Mouse (Mus musculus): ENCODE data around the gene Mllt6. TPM values are rescaled to one million over a fixed set of nuclear protein-coding genes. Genes with fewer than 3 reads are reported as not detected.

Gene Mllt6
- 3.4 and 3.5 TPM in 2 replicates for polyA plus RNA-seq (2015; fragmentation: Nextera tagmentation; extraction: Ambion mirVana)

DNA sequence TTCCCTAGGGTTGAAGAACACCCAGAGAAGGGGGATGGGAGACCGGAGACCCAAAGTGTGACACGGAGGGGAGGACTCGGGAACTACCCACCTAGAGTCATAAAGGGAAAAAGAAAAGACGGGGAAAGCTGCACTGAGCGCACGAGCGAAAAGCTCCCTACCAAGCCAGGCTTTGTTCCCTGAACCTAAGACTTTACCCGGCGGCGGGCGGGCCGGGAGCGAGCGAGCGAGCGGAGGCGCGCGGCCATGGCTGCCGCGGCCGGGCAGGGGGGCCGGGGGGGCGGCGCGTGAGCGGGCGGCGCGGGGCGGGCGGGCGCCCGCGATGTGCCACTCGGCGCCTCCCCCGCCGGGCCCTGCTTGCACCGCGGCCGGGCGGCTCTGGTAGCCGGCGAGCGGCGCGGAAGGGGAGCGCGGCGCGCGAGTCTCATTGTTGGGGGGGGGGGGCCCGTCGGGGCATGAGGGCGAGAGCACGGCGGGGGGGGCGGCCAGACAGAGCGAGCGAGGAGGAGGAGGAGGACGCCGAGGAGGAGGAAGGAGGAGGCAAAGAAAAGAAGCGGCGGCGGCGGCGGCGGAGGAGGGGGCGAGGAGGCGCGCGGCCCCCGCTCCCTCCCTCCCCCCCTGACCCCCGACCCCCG lies at the start of gene Mllt6:
Gene Mllt6, plus strand, starts transcription at position 522 of the 635 bp plus-strand sequence.
- peak within 1 kb of the TSS; percentile 81 for H3K4me2 ChIP-seq
- H3K4me1 ChIP-seq (replicated peaks) = peaks cover 51% of the 10 kb centered on the region
- peak within 1 kb of the TSS; percentile 90 for H3K4me3 ChIP-seq
- peak within 1 kb of the TSS; percentile 72 for H3K9ac ChIP-seq
- peak within 1 kb of the TSS; percentile 83 for H3K27ac ChIP-seq (replicated peaks)
- WGBS = 0% methylated on average over 23 of the region's 76 CpGs
- peak; percentile 72 for ATAC-seq (ENCODE audit: low FRiP score, low read depth)
- H3K36me3 ChIP-seq = 0 out of 2 replicates have a peak, but pooled peaks cover 9% of the 10 kb centered on the region
- peaks cover 18% of the 10 kb centered on the region for H3K27me3 ChIP-seq
- no peaks in the 10 kb centered on the region for H3K9me3 ChIP-seq

DNA sequence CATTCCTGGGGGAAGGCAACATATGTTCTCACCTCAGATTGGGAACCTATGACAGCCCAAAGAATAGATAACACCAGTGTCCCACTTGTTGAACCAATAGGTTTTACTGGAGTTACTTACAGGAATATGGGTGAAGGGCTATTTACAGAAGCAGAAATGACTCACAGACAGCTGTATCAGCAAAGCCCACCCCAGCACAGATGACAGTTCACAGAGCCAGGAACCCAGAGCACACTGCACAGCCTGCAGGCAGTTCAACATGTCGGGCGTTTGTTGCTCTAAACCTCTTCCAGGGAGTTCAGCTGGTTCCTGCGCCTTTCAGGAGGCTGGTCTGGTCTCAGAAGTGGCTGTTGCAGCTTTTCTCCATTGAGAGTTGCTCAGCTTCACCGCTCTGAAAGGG lies 47.9 kb upstream of the Mllt6 start:
- Histone ChIP-seq H3K4me2 (no peak overlapping the region), H3K27ac (replicated peaks) (no peak overlapping the region), H3K9ac (no peak overlapping the region), H3K36me3 (no peaks in the 10 kb centered on the region), H3K27me3 (peaks cover 10% of the 10 kb centered on the region), H3K9me3 (no peaks in the 10 kb centered on the region), H3K4me3 (no peak overlapping the region), H3K4me1 (replicated peaks) (no peaks in the 10 kb centered on the region)
- ATAC-seq (ENCODE audit: low FRiP score, low read depth) = no peak
- WGBS = 73% methylated on average over 4 of the region's 4 CpGs

DNA sequence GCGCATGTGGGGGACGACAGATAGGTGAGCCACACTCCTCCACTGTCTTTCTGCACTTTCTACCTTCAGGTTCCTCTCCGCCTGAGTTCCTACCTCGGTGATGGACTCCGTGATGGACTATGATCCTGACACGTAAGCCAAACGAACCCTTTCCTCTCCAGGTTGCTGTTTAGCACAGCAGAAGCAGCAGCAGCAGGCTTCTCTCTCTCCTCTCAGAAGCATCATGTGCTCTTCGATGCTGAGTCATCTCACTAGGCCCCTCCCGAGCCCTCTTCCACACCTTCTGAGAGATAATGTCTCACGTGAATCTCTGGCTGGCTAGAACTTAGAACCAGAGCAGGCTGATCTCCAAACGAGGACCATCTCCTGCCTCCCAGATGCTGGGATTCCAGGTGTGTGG lies 44.8 kb upstream of the Mllt6 start:
- 56% methylated on average over 11 of the region's 11 CpGs for WGBS
- no peak for ATAC-seq (ENCODE audit: low FRiP score, low read depth)
- Histone ChIP-seq H3K36me3 (no peaks in the 10 kb centered on the region), H3K27ac (replicated peaks) (no peak overlapping the region), H3K4me1 (replicated peaks) (no peaks in the 10 kb centered on the region), H3K9me3 (no peaks in the 10 kb centered on the region), H3K27me3 (peaks cover 10% of the 10 kb centered on the region), H3K9ac (no peak overlapping the region), H3K4me3 (no peak overlapping the region), H3K4me2 (no peak overlapping the region)

DNA sequence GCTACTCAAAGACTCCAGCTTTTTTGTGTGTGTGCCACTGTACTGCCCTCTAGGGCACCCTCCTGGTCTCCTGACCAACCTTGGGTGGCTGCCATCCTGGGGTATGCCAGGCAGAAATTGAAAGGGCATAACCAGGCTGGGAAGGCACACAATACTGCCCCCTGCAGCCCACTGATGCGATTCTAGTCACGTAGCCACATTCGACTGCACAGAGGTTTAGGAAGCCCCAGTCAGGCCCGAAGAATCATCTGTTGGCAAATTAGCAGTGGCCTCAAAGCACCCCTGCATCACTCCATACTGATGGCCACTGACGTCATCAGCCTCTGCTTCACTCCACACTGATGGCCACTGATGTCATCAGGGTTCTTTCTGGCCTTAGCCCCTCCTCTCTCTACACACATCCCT lies 43.8 kb upstream of the Mllt6 start:
- no peaks in the 10 kb centered on the region for H3K36me3 ChIP-seq
- no peak overlapping the region for H3K4me2 ChIP-seq
- H3K4me3 ChIP-seq = no peak overlapping the region
- peak; percentile 75; the same call in 1 of the 2 replicates for ATAC-seq (ENCODE audit: low FRiP score, low read depth)
- 43% methylated on average over 5 of the region's 5 CpGs for WGBS
- H3K4me1 ChIP-seq (replicated peaks) = no peaks in the 10 kb centered on the region
- H3K9me3 ChIP-seq = no peaks in the 10 kb centered on the region
- H3K9ac ChIP-seq = no peak overlapping the region
- no peak overlapping the region for H3K27ac ChIP-seq (replicated peaks)
- peaks cover 10% of the 10 kb centered on the region for H3K27me3 ChIP-seq

DNA sequence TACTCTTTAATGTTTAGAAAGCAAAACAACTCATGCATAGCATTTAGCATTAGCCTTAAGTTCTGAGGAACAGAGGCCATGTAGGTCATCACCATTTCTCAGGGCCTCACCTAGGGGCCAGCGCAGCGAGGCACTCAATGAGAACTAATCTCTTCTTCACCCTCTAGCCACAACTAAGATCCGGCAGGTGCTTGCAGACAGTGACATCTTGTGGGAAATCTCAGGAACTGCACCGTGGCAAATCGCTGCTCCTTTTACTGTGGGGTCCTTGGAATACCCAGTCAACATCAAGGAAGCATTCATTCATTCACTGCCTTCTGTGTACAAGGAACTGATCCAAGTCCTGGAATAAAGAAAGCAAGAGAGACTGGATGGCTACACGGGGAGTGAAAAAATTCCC lies 40.8 kb upstream of the Mllt6 start:
- Histone ChIP-seq H3K4me1 (replicated peaks) (0 out of 2 replicates have a peak, but pooled peaks cover 7% of the 10 kb centered on the region), H3K27me3 (peaks cover 29% of the 10 kb centered on the region), H3K9me3 (no peaks in the 10 kb centered on the region), H3K9ac (no peak overlapping the region), H3K27ac (replicated peaks) (no peak overlapping the region), H3K4me3 (no peak overlapping the region), H3K4me2 (no peak overlapping the region), H3K36me3 (no peaks in the 10 kb centered on the region)
- peak; percentile 51; the same call in 1 of the 2 replicates for ATAC-seq (ENCODE audit: low FRiP score, low read depth)
- WGBS = 3% methylated on average over 6 of the region's 6 CpGs

DNA sequence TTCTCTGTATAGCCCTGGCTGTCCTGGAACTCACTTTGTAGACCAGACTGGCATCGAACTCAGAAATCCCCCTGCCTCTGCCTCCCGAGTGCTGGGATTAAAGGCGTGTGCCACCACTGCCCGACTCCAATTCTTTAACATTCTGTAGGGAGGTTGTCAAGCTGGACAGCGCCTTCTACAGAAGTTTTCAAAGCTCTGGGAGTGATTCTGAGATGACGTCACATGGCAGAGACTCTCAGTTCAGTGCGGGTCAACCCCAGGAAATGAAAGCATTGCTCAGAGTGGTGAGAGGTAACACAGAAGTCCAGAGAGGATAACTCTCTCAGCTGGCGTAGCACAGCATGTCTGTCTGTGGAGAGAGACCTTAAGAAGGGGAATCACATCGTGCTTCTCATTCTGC lies 40.0 kb upstream of the Mllt6 start:
- no peak for ATAC-seq (ENCODE audit: low FRiP score, low read depth)
- no peaks in the 10 kb centered on the region for H3K9me3 ChIP-seq
- no peak overlapping the region for H3K4me3 ChIP-seq
- peaks cover 35% of the 10 kb centered on the region for H3K27me3 ChIP-seq
- WGBS = 68% methylated on average over 9 of the region's 9 CpGs
- no peaks in the 10 kb centered on the region for H3K36me3 ChIP-seq
- peaks cover 14% of the 10 kb centered on the region for H3K4me1 ChIP-seq (replicated peaks)
- H3K9ac ChIP-seq = no peak overlapping the region
- H3K27ac ChIP-seq (replicated peaks) = no peak overlapping the region
- no peak overlapping the region for H3K4me2 ChIP-seq

DNA sequence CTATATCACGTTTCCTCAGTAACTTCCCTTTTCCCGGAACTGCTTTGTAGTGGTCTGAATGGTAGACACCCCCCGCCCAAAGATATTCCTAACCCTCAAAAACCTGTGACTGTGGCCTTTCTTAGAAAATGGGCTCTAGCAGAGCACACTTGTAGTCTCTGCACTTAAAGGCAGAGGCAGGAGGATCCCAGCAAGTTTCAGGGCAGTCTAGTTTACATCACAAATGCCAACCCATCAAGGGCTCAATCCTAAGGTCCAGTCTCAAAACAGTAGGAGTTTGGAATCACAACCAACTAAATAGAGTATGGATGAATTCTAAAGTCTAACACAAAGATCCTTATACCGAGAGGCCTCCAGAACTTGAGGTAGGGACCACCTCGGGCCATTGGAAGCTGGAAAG lies 37.7 kb upstream of the Mllt6 start:
- WGBS = 79% methylated on average over 5 of the region's 5 CpGs
- H3K4me1 ChIP-seq (replicated peaks) = peaks cover 32% of the 10 kb centered on the region
- H3K9me3 ChIP-seq = no peaks in the 10 kb centered on the region
- peaks cover 56% of the 10 kb centered on the region for H3K27me3 ChIP-seq
- H3K36me3 ChIP-seq = no peaks in the 10 kb centered on the region
- no peak overlapping the region for H3K9ac ChIP-seq
- ATAC-seq (ENCODE audit: low FRiP score, low read depth) = no peak
- H3K27ac ChIP-seq (replicated peaks) = no peak overlapping the region
- no peak overlapping the region for H3K4me3 ChIP-seq
- H3K4me2 ChIP-seq = no peak overlapping the region

DNA sequence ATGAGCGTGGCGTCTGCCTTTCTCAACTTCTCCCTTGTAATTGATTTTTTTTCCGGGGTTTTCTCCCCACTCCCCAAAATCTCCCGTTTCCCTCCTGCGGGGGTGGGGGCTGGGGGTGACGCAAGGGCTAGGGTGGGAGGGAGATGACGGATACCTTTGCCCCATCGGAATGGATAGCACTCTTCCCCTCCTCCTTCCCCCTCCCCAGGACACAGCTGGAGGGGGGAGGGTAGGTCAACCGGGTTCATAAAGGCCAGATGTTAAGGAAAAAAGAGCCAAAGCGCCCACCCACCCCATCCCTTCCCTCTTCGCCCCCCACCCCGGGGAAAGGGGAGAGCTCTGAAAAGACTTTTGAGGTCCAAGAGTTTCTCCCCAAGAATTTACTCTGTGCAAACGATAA lies 36.8 kb upstream of the Mllt6 start:
- Histone ChIP-seq H3K27me3 (peaks cover 65% of the 10 kb centered on the region), H3K9me3 (no peaks in the 10 kb centered on the region)
- WGBS = 9% methylated on average over 13 of the region's 13 CpGs

DNA sequence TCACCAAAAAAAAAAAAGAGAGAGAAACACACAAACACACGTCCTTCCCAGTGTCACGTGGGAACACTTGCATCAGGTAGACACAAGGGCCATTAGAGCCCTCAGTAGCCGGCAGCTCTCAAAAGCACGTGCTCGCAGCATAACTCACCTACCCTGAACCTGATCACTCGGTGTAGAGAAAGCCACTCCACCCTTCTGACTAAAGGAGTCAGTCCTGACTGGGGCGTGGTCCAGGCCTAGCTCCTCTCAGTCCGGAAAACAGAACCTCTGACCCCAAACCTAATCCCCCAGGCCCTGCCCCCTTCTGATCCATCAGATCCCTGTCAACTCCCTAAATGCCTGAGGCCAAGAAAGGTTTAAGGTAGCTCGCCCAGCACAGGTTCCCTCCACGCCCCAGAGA lies 36.4 kb upstream of the Mllt6 start:
- Histone ChIP-seq H3K4me3 (no peak overlapping the region), H3K9me3 (no peaks in the 10 kb centered on the region), H3K4me1 (replicated peaks) (peaks cover 32% of the 10 kb centered on the region), H3K27me3 (peaks cover 68% of the 10 kb centered on the region), H3K9ac (no peak overlapping the region), H3K36me3 (no peaks in the 10 kb centered on the region), H3K4me2 (no peak overlapping the region), H3K27ac (replicated peaks) (no peak overlapping the region)
- ATAC-seq (ENCODE audit: low FRiP score, low read depth) = no peak
- WGBS = 8% methylated on average over 10 of the region's 10 CpGs

More for the DNA sequence above, 36.8 kb upstream of the Mllt6 start:
- no peak overlapping the region for H3K27ac ChIP-seq (replicated peaks)
- H3K9ac ChIP-seq = no peak overlapping the region
- no peaks in the 10 kb centered on the region for H3K36me3 ChIP-seq
- peaks cover 32% of the 10 kb centered on the region for H3K4me1 ChIP-seq (replicated peaks)
- no peak for ATAC-seq (ENCODE audit: low FRiP score, low read depth)
- H3K4me2 ChIP-seq = no peak overlapping the region
- no peak overlapping the region for H3K4me3 ChIP-seq

DNA sequence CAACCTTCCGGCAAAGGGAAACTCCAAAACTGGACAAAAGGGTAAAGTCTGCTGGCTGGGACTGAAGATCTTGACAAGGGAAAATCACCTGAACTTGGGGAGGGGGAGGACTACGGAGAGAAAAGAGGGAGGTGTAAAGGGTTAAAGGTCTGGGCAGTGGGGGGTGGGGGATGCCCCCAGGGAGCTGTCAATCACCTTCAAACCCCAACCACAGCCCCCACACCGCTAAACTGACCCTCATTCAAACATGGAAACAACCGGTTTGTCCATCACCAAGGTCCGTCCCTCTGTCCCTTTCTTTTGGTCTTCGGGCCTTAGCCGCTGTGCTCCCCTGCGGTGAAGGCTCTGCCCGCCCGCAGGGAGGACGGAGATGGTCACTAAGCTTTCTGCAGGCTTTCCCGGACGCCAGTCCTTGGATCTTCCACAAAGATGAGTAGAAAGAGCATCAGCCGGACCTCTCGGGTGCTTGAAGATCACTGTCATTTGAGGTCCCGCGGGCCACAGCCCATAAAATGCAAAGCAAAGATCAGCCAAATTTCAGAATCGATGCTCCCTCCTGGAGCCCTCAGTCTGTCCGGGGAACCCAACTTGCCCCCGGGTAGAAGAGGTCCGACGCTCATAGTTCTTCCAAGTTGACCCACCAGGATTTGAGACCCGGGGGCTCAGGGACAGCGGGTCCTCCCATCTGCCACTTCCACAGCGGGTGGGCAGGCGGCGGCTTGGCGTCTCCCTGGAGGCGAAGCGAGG lies 35.5 kb upstream of the Mllt6 start:
- peak overlapping the region; percentile 91 for H3K4me2 ChIP-seq
- H3K9ac ChIP-seq = no peak overlapping the region
- H3K9me3 ChIP-seq = no peaks in the 10 kb centered on the region
- peak overlapping the region; percentile 70 for H3K4me3 ChIP-seq
- no peaks in the 10 kb centered on the region for H3K36me3 ChIP-seq
- H3K4me1 ChIP-seq (replicated peaks) = peaks cover 32% of the 10 kb centered on the region
- no peak for ATAC-seq (ENCODE audit: low FRiP score, low read depth)
- 2% methylated on average over 30 of the region's 30 CpGs for WGBS
- peaks cover 71% of the 10 kb centered on the region for H3K27me3 ChIP-seq
- H3K27ac ChIP-seq (replicated peaks) = no peak overlapping the region

DNA sequence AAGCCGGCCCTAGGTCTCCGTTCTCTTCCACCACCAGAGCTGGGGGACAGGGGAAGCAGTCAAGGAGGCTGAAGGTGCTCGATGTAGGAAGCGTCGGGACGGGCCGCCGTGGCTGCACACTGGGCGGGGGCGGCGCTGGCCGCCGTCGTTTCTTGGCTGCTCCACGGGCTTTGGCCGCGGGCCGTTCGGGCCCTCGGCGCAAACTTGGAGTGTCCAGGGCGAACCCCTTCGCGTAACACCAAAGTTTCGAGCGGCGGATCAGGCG lies 35.0 kb upstream of the Mllt6 start:
- Histone ChIP-seq H3K27ac (replicated peaks) (no peak overlapping the region), H3K4me1 (replicated peaks) (peaks cover 32% of the 10 kb centered on the region), H3K36me3 (no peaks in the 10 kb centered on the region), H3K9ac (no peak overlapping the region), H3K4me2 (peak overlapping the region; percentile 91), H3K4me3 (peak overlapping the region; percentile 70), H3K9me3 (no peaks in the 10 kb centered on the region), H3K27me3 (peaks cover 71% of the 10 kb centered on the region)
- ATAC-seq (ENCODE audit: low FRiP score, low read depth) = no peak
- 0% methylated on average over 28 of the region's 28 CpGs for WGBS

DNA sequence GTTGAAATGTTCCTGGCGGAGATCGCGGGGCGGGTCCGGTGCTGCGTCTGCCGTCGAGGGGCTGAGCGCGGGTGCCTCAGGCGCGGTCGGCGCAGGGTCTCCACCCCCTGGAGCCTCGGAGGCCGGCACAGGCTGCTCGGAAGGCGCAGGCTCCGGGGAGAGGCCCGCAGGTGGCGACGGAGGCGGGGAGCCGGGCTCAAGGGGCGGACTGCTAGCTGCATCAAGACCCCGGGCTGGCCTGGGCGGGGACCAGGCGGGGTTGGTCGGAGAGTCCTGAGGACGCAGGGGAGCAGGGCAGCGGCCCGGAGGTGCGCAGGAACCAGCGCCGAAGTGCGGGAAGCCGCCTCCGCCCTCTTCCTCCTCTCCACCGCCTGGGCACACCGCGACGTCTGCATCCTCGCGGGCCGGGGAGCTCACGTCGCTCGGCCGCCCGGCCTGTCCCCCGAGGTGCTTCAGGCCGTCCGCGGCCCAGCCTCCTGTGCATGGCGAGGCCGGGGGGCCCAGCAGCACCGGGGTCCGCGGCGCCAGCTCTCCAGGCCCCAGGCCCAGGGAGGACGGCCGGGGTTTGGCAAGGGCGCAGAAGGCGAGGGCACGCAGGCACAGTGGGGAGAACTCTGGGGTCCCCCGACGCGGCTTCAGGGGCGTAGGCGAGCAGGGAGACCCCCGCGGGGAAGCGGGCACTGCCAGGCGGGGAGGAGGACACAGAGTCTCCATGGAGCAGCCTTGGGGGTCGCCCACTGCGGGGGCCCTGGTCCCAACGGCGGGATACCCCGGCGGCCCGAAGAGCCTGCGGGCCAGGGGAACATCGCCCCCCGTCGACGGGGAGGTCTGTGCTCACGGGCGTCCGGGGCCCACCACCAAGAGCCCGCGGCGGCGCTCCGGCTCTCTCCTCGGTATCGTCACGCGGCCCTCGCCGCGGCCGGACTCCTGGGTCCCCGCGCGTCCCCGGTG lies 34.4 kb upstream of the Mllt6 start:
- H3K4me3 ChIP-seq = peak overlapping the region; percentile 70
- peak; percentile 54 for ATAC-seq (ENCODE audit: low FRiP score, low read depth)

More for the DNA sequence above, 34.4 kb upstream of the Mllt6 start:
- Histone ChIP-seq H3K4me1 (replicated peaks) (peaks cover 32% of the 10 kb centered on the region), H3K9ac (peak overlapping the region; percentile 63), H3K27me3 (peaks cover 71% of the 10 kb centered on the region), H3K36me3 (no peaks in the 10 kb centered on the region), H3K27ac (replicated peaks) (no peak overlapping the region), H3K4me2 (peak overlapping the region; percentile 91), H3K9me3 (no peaks in the 10 kb centered on the region)
- WGBS = under 1% methylated on average over 101 of the region's 106 CpGs
